Mouse (Mus musculus) lung, postnatal 36 days (tissue): ENCODE results near the gene Plrg1.

Source experiments
- DNase-seq: peaks from one replicate; pipeline ENCODE4 v3.0.0; 2022; ENCODE audit warnings: mixed read lengths

The Plrg1 gene

DNA sequence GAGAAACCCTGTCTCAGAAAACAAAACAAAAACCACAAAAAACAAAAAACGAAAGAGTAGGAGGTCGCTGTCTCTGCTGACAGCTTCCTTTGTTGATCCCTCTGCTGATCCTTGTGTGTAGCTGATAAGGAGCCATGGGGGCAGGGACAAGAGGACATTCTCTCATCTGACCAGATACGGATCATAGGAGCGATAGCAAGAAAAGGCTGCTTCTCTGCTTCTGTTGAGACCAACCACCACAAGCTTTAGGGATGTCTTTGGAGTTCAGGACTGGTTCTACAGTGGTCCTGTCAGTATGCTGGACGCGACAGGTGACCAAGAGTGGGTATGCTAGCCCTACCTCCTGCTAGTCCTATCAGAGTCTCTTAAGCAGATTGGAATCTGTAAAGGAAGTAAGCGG is 2.2 kb upstream of the Plrg1 start:
- DNase-seq = no peak

- DNase-seq = peak; percentile 74
Measured at GRCm38 (mm10) chr3:83053758-83054157, 1.6 kb upstream of the Plrg1 start.

DNA sequence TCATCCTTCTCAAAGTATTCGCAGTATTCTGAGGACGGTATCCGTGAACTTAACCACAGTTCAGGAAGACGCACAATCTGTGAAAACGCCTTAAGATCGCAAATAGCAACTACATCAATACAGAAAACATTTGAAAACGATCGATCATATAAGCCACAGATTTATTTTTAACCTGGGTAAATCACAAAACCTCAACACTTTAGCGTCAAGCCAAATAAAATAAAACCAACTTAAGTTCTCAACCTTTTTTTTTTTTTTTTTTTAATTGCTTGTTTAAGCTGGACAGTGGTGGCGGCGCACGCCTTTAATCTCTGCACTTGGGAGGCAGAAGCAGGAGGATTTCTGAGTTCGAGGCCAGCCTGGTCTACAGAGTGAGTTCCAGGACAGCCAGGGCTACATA is 563 bp upstream of the Plrg1 start:
- DNase-seq = no peak

- DNase-seq = no peak
Measured at GRCm38 (mm10) chr3:83057046-83057445, 1.7 kb downstream of the Plrg1 start.

- DNase-seq = peak; percentile 81
Measured at GRCm38 (mm10) chr3:83067920-83068319, 12.6 kb downstream of the Plrg1 start.

GRCm38 (mm10) chr3:83068869-83069268 is 13.5 kb downstream of the Plrg1 start:
- no peak for DNase-seq

DNA sequence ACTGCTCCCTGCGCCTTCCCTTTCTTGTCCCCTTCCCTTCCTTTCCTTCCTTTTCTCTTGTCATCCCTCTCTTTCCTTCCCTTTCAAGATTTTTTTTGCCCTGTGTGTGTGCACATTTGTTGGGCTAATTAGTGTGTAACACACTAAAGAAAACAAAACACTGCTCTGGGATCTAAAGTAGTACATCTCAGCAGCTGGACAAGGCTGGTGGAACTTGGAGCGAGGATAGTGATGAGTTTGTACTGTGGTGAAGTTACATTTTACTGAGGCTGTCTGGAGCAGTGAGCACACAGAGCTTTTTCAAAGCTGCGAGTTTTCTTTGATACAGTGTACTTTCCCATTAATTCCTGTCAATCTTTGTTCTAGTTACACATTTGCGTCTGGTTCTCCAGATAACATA is 14.9 kb downstream of the Plrg1 start:
- no peak for DNase-seq

GRCm38 (mm10) chr3:83076563-83076962 is 21.2 kb downstream of the Plrg1 start:
- DNase-seq = peak; percentile 49

- DNase-seq = peak; percentile 92
Measured at GRCm38 (mm10) chr3:83080567-83081055, 25.3 kb downstream of the Plrg1 start.

GRCm38 (mm10) chr3:83097586-83097985 is 42.3 kb downstream of the Plrg1 start:
- no peak for DNase-seq

- peak; percentile 26 for DNase-seq
Measured at GRCm38 (mm10) chr3:83098546-83099034, 43.3 kb downstream of the Plrg1 start.

DNA sequence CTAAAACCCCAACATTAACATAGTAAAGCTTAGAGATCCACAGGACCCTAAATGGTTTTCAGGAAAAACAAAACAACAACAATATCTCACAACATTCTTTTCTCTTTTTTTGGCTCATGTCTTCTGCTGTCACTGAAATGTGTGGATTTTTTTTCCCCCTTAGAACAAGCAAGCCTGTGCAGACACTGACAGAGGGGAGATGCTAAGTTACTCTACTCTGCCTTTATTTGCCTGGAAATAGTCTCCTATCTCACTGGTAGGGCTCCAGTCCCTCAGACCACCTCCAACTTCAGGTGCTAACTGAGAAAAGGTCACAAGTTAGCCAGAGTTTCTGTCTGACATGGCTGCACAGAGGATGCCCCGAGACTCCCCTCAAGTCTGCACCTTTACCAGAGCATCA is 43.8 kb downstream of the Plrg1 start:
- DNase-seq = no peak

- no peak for DNase-seq
Measured at GRCm38 (mm10) chr3:83099651-83100050, 44.3 kb downstream of the Plrg1 start.

DNA sequence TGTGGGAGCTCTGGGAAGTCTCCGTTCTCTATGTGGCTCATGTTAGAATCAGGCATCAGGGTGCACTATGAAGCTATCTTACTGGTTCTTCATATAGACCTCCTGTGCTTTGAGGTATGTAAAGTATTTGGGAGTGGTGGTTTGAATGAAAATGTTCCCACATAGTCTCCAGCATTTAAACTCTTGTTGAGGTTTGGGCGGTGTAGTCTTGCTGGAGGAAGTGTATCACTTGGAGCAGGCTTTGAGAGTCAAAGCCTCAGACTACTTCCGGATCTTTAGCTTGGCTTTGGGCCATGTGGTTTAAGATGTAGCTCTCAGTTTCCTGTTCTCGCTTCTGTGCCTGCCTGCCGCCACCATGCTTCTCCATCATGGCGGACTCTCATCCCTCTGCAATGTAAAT is 47.0 kb downstream of the Plrg1 start:
- DNase-seq = no peak

DNA sequence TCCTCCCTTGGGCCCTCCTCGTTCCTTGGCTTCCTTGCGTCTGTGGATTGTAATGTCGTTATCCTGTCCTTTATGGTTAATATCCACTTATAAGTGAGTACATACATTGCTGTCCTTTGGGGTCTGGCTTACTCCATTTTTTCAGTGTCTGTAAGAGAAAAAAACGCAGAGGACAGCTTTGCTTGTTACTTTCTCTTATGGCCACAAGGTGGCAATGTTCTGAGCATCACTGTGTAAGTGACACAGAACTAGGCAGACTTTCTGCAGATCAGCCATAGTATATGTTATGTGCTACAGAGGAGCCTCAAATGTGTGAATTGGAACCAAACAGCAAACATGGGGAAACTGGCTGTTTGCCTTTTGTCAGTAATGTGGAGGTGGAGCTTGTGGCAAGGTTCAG is 54.8 kb downstream of the Plrg1 start:
- peak; percentile 42 for DNase-seq

DNA sequence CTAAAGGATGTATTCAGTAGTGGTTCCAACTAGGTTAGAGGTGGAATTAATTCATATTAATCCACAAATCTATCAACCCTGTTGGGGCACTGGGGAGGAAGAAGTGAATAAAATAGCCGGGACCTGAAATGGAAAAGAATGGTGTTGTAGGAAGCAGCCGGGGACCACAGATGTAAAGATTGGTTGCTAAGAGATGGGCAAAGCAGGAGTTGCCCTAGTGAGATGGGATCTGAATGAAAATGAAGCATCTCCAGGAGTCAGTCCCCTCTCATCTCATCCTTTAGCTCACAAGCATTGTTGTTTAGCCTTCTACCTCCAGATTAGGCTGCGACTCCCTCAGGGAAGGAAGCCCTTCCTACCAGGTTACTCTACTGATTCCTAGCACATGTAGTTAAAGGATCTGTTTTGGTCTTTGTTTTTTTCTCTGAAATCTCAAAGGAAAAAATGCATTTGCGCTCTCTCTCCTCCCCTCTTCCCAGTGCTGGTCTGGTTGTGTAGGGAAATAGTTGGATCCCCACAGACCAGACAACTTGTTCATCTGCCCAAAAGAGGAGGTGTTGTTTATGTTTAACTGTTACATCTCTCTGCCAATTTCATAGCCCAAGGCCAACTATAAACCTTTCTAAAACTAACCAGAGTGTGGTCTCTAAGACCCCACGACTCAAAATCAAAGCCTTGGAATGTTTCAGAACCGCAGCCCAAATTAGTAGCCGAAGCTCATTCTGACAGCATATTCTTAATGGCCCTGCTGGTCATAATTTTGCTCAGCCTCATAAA is 56.4 kb downstream of the Plrg1 start:
- DNase-seq = no peak

GRCm38 (mm10) chr3:83112869-83113268 is 57.5 kb downstream of the Plrg1 start:
- DNase-seq = no peak

GRCm38 (mm10) chr3:83114946-83115345 is 59.6 kb downstream of the Plrg1 start:
- no peak for DNase-seq

GRCm38 (mm10) chr3:83117592-83117991 is 62.3 kb downstream of the Plrg1 start:
- DNase-seq = no peak
